Mouse (Mus musculus) myocyte (in vitro differentiated cells): ENCODE results near the gene Max. TPM values are rescaled to one million over a fixed set of nuclear protein-coding genes. Genes with fewer than 3 reads are reported as not detected.

ENCODE experiments used
- H3K27me3 ChIP-seq: one replicate; pipeline ENCODE4 v1.6.1; 2011; ENCODE audit not compliant: control insufficient read depth, insufficient read depth, insufficient read length
- H3K36me3 ChIP-seq: one replicate; pipeline ENCODE4 v1.6.1; 2011; ENCODE audit not compliant: control insufficient read depth, insufficient read depth
- H3K4me2 ChIP-seq: one replicate; pipeline ENCODE4 v1.6.1; 2011; ENCODE audit warnings: low read depth, control low read depth
- H3K4me3 ChIP-seq: one replicate; pipeline ENCODE4 v1.5.1; 2011; ENCODE audit warnings: mild to moderate bottlenecking, control low read depth, moderate library complexity
- H3K79me2 ChIP-seq: one replicate; pipeline ENCODE4 v1.6.1; 2011; ENCODE audit not compliant: control insufficient read depth, insufficient read depth
- H3ac ChIP-seq: one replicate; pipeline ENCODE4 v1.6.1; 2011; ENCODE audit not compliant: control insufficient read depth, insufficient read length
- CEBPB ChIP-seq: IDR thresholded peaks from 2 replicates; pipeline ENCODE4 v1.6.1; 2011; ENCODE audit warnings: mild to moderate bottlenecking, moderate library complexity; ENCODE audit not compliant: poor library complexity, insufficient read depth, severe bottlenecking
- E2F4 ChIP-seq: IDR thresholded peaks from one replicate; pipeline ENCODE4 v1.6.1; 2011; ENCODE audit warnings: mild to moderate bottlenecking, control low read depth, moderate library complexity; ENCODE audit not compliant: insufficient read depth
- MAX ChIP-seq: IDR thresholded peaks from one replicate; pipeline ENCODE4 v1.6.1; 2011; ENCODE audit warnings: low read depth, mild to moderate bottlenecking, control low read depth
- MYOD1 ChIP-seq, 3 experiments: IDR thresholded peaks; one replicate each; pipeline ENCODE4 v1.6.1; 2011; ENCODE audit warnings: control low read depth in 2 of 3, low read depth in 2 of 3, mild to moderate bottlenecking in 2 of 3, moderate library complexity in 1 of 3; ENCODE audit not compliant: insufficient read length in 2 of 3, control insufficient read depth in 1 of 3
- MYOG ChIP-seq, 3 experiments: IDR thresholded peaks; one replicate each; pipeline ENCODE4 v1.6.1; 2011; ENCODE audit warnings: control low read depth in 2 of 3, low read depth in 2 of 3, mild to moderate bottlenecking in 2 of 3; ENCODE audit not compliant: insufficient read length in 2 of 3, control insufficient read depth in 1 of 3, insufficient read depth in 1 of 3
- POLR2A ChIP-seq: IDR thresholded peaks from one replicate; pipeline ENCODE4 v1.6.1; 2011; ENCODE audit warnings: low read depth, mild to moderate bottlenecking, control low read depth, moderate library complexity; ENCODE audit not compliant: insufficient read length
- POLR2AphosphoS2 ChIP-seq: IDR thresholded peaks from one replicate; pipeline ENCODE4 v1.6.1; 2011; ENCODE audit warnings: low read depth, control low read depth; ENCODE audit not compliant: insufficient read length
- REST ChIP-seq: IDR thresholded peaks from one replicate; pipeline ENCODE4 v1.6.1; 2011; ENCODE audit warnings: mild to moderate bottlenecking, control low read depth, moderate library complexity; ENCODE audit not compliant: insufficient read depth, insufficient read length
- SRF ChIP-seq: IDR thresholded peaks from one replicate; pipeline ENCODE4 v1.6.1; 2011; ENCODE audit warnings: low read depth; ENCODE audit not compliant: control insufficient read depth, insufficient read length
- TCF12 ChIP-seq: IDR thresholded peaks from one replicate; pipeline ENCODE4 v1.6.1; 2011; ENCODE audit warnings: mild to moderate bottlenecking, control low read depth; ENCODE audit not compliant: poor library complexity, insufficient read depth, severe bottlenecking
- TCF3 ChIP-seq: IDR thresholded peaks from one replicate; pipeline ENCODE4 v1.6.1; 2011; ENCODE audit warnings: low read depth, control low read depth; ENCODE audit not compliant: insufficient read length
- USF1 ChIP-seq: IDR thresholded peaks from one replicate; pipeline ENCODE4 v1.6.1; 2011; ENCODE audit warnings: low read depth, mild to moderate bottlenecking, control low read depth, moderate library complexity
- polyA plus RNA-seq: library from polyadenylated mRNA; unstranded; fragments of >200 nt; fragmentation: generic; extraction: Trizol; gene quantifications from one replicate; pipeline ENCODE4 v1.2.1, GENCODE M21; 2012; ENCODE audit warnings: missing spikeins

Max gene
- polyA plus RNA-seq, 1 experiment: 33.6 TPM

- Histone ChIP-seq H3K4me2 (no peak overlapping the region), H3K79me2 (no peaks in the 10 kb centered on the region), H3K4me3 (no peak overlapping the region), H3K36me3 (peaks cover 4% of the 10 kb centered on the region), H3ac (no peak overlapping the region), H3K27me3 (no peaks in the 10 kb centered on the region)
- TF ChIP-seq E2F4: no peak
- no peak for TF ChIP-seq USF1
- TF ChIP-seq REST: no peak
- no peak for TF ChIP-seq SRF
- TF ChIP-seq TCF3: no peak
- no peak for TF ChIP-seq TCF12
- no peak for TF ChIP-seq MYOD1 (IDR thresholded peaks at IDR 0.05; ENCODE audit: control insufficient read depth in 1 of 3, insufficient read length in 2 of 3, low read depth in 2 of 3)
- TF ChIP-seq MYOG (IDR thresholded peaks at IDR 0.05; ENCODE audit: control insufficient read depth in 1 of 3, insufficient read depth in 1 of 3, insufficient read length in 2 of 3, low read depth in 2 of 3): no peak
- no peak for TF ChIP-seq POLR2AphosphoS2
- no peak for TF ChIP-seq MAX
- TF ChIP-seq POLR2A: no peak
- TF ChIP-seq CEBPB: no peak
Measured at GRCm38 (mm10) chr12:76911171-76911726, 50.8 kb downstream of the Max start.

- H3K4me3 ChIP-seq: no peak overlapping the region
Measured at GRCm38 (mm10) chr12:76910258-76910940, 51.6 kb downstream of the Max start.

DNA sequence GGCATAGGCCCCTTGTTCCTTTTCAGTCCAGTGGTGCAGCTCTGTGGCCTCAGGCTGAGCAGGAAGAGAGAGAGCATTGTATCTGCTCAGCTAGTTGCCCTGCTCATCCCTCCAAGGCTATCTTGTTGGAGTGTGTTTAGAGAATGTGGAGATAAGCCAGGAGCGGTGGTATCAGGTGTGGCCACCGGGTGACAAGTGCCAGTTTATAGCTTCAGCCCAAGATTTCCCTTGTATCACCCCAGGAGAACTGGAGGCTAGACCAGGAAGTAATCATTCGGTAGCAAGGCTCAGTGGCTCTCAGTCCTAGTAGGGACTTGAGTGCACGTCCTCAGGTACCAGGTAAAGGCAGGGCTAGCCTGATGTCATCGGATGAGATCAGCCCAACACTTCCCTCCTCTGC is 52.8 kb downstream of the Max start:
- H3K79me2 ChIP-seq: no peaks in the 10 kb centered on the region
- no peak overlapping the region for H3K4me3 ChIP-seq
- no peak overlapping the region for H3K4me2 ChIP-seq
- no peaks in the 10 kb centered on the region for H3K27me3 ChIP-seq
- H3ac ChIP-seq: no peak overlapping the region
- TF ChIP-seq MYOD1 (IDR thresholded peaks at IDR 0.05; ENCODE audit: control insufficient read depth in 1 of 3, insufficient read length in 2 of 3, low read depth in 2 of 3) (no peak), TCF12 (no peak), SRF (no peak), TCF3 (no peak), REST (no peak), MYOG (IDR thresholded peaks at IDR 0.05; ENCODE audit: control insufficient read depth in 1 of 3, insufficient read depth in 1 of 3, insufficient read length in 2 of 3, low read depth in 2 of 3) (no peak), POLR2A (no peak)
- H3K36me3 ChIP-seq: peaks cover 4% of the 10 kb centered on the region

More at GRCm38 (mm10) chr12:76910258-76910940, 51.6 kb downstream of the Max start:
- no peak overlapping the region for H3ac ChIP-seq
- H3K36me3 ChIP-seq: peaks cover 4% of the 10 kb centered on the region
- H3K27me3 ChIP-seq: no peaks in the 10 kb centered on the region
- TF ChIP-seq POLR2AphosphoS2: no peak
- TF ChIP-seq TCF12: no peak
- TF ChIP-seq MYOD1 (IDR thresholded peaks at IDR 0.05; ENCODE audit: control insufficient read depth in 1 of 3, insufficient read length in 2 of 3, low read depth in 2 of 3): no peak
- no peak for TF ChIP-seq E2F4
- no peak for TF ChIP-seq MAX
- TF ChIP-seq TCF3: no peak
- TF ChIP-seq REST: no peak
- no peak for TF ChIP-seq CEBPB
- no peak for TF ChIP-seq MYOG (IDR thresholded peaks at IDR 0.05; ENCODE audit: control insufficient read depth in 1 of 3, insufficient read depth in 1 of 3, insufficient read length in 2 of 3, low read depth in 2 of 3)
- no peak for TF ChIP-seq POLR2A
- TF ChIP-seq USF1: no peak
- no peak for TF ChIP-seq SRF
- no peak overlapping the region for H3K4me2 ChIP-seq
- H3K79me2 ChIP-seq: no peaks in the 10 kb centered on the region

DNA sequence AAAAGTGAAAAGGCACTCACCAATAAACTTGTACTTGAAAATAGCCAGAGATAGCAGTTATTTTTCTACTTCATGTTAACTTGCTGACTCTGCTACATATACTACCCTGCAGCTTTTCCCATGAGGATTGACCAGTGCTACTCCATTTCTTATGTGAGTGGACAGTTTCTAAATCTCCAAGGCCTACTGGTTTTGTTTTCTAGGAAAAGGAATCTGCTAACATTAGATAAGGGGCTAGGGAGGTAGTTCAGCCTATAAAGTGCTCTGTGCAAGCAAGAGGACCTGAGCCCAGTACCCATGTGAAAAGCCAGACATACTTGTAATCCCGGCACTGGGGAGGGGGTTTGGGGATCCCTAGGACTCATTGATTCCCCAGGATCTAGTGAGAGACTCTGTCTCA is 55.7 kb downstream of the Max start:
- TF ChIP-seq POLR2AphosphoS2 (no peak), SRF (no peak), POLR2A (no peak), TCF3 (no peak), MYOG (IDR thresholded peaks at IDR 0.05; ENCODE audit: control insufficient read depth in 1 of 3, insufficient read depth in 1 of 3, insufficient read length in 2 of 3, low read depth in 2 of 3) (no peak), CEBPB (no peak), USF1 (no peak), REST (no peak), MAX (no peak), MYOD1 (IDR thresholded peaks at IDR 0.05; ENCODE audit: control insufficient read depth in 1 of 3, insufficient read length in 2 of 3, low read depth in 2 of 3) (no peak), E2F4 (no peak), TCF12 (no peak)
- H3K36me3 ChIP-seq: no peaks in the 10 kb centered on the region
- H3K27me3 ChIP-seq: no peaks in the 10 kb centered on the region
- H3K79me2 ChIP-seq: no peaks in the 10 kb centered on the region
- H3ac ChIP-seq: no peak overlapping the region
- no peak overlapping the region for H3K4me2 ChIP-seq
- no peak overlapping the region for H3K4me3 ChIP-seq
